Mouse (Mus musculus): ENCODE results near the gene Mrpl37.
A peak's percentile ranks its signal among the peaks of the same experiment; 100 is the strongest.
"Not testable (repeated sequence)": the region's sequence is repeated elsewhere in the genome, so short reads cannot be mapped to it uniquely, and the experiment has no call there.

Gene Mrpl37

DNA sequence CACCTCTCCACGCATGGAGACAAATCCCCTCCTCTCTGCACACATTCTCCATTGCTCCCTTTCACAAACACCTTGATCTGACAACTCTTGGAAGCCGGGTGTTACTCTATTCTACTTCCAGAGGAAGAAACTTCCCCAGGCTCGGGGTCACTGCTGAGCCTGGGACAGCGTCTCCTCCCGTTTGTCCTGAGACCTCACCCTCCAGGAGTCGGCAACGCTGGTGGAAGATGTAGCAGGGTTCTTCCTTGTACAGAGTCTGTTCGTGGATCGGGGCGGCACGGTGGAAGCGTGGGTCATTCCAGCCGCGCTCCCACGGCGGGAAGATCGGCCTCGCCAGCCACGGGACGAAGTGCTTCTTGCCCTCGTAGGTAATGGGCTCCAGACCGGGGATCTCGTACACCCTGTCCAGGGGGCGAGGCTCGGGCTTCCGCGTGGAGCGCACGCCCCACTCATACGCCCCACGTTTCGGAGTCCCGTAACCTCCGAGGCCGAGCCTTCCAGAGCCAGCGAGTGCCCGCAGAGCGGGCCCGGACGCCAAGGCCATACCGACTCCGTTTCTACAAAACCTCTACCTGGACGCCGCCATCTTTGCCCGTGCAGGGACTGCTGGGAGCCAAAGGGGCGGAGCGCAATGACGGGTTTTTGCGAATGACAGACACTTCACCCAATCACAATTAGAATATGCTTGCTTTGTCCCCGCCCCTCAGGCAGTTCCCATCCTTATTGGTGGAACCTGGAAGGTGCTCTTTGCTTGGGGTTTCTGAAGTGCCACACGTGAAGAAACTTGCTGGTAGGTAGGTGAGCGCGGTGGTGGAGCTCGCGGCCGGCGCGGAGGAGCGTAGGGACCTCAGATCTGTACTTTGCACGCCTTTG lies at the start of gene Mrpl37, which contains the start of gene Cyb5rl:
TSS of gene Mrpl37 (minus strand) at position 617 of the 873 bp plus-strand sequence.
TSS of gene Cyb5rl (plus strand) at position 737 of the 873 bp plus-strand sequence.
- peak; percentile 95 for DNase-seq (ENCODE audit: low spot score)

DNA sequence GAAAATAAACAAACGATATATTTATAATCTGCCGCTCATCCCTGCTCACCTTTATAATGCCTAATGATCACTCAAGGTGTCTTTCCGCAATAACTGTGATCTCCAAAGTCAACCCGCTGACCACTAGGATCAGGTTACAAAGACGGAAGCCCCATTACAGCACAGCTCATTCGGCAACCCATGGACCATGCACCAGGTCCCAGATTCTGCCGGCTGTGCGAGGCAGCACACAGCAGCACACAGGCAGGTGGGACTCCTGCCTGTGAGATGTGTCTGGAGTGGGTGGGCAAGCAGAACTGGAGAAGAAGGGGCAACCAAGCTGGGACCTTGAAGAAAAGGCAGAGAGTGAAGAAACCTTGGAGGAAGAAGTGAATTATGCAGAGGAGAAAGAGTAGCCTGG lies 47.6 kb upstream of the Mrpl37 start:
- DNase-seq (ENCODE audit: low spot score) = no peak

DNA sequence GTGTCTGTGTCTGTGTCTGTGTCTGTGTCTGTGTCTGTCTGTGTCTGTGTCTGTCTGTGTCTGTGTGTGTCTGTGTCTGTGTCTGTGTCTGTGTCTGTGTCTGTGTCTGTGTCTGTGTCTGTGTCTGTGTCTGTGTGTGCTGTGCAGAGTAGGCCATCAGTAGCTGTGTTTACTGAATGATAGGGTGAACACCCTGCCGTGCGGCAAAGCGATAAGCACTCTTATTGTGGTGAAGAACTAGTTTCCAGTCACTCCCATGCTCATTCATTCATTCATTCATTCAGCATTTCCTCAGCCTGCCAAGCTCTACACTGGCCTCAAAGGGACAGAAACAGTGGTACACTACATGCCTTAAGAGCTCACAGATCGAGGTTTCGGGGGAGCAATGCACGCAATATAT lies 42.5 kb upstream of the Mrpl37 start:
- DNase-seq (ENCODE audit: low spot score) = not testable (repeated sequence)

DNA sequence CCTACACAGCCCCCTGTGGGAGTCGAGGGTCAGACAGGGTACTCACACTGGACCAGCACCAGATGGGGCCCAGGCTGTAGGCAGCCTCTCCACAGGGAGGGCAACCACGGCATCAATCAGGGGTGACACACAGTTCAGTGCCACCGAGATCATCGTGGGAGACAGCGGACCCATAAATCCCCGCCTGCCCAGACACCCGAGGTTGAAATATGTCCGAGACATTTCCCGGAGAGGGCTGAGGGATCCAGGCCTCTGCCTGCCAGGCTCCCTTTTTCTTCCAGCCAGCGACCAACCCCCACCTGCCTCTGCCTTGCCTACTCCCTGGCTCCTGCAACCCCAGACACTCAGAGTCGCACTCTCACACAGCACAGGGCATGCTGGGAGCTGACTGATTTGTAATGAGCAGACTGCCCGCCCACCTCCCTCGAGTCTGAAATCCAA lies 41.6 kb upstream of the Mrpl37 start:
- DNase-seq (ENCODE audit: low spot score) = no peak

DNA sequence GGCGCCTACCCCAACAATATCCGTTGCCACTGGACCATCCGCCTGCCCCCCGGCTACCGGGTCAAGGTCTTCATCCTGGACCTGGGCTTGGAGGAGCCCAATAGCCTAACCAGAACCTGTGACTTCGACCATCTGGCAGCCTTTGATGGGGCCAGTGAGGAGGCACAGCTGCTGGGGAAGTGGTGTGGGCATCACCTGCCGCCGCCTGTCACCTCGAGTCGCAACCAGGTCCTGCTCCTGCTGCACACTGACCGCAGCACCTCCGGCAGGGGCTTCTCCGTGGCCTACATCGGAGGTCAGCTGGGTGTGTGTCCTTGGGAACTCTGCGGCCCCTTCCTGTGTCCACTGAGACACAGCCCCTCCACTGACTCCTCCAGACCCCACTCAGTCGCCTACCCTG lies 40.1 kb upstream of the Mrpl37 start:
- DNase-seq (ENCODE audit: low spot score) = no peak

DNA sequence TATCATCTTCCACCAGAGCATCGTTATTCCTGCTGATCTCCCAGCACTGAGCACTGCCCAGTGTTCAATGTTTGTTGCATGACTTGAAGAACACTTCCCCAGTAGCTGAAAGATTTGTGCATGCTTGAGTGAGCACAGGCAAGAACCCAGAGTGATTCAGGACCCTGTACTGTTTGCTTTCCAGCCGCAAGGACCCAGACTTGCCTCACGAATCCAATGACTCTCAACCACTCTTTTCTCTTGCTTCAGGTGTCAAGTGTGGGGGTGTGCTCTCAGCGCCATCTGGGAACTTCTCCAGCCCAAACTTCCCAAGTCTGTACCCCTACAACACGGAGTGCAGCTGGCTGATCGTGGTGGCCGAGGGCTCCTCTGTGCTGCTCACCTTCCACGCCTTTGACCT lies 35.6 kb upstream of the Mrpl37 start:
- DNase-seq (ENCODE audit: low spot score) = no peak

DNA sequence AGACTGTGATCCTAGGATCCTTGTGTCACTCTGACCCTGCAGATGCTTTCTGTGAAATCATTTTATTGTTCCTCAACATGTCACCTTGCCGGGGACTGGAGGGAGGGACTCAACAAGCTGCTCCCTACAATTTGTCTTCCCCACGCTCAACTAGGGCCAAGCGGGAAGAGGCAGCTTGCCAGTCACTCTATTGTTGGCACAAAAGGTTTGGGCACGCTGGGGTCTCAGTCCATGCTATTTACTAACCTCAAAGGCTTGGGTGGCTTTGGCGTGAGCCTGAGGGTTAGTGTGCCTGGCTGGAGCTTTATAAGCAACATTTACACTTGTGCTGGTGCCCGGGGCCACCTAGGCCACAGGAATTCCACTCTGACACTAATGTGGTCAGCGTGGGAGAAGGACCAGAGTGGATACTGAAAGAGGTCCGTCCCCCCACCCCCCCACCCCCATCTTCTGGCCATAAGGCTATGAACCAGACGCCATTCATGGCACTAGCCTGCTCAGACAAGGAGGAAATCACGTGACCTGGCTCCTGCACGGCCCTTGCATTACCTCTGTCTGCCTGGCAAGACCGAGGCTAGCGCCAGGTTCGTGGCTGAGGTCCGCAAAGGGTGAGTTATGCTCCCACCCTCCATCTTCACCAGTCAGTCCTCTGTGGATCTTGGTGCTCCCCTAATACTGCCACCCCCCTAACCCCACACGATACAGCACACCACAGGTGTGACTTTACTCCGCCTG lies 32.3 kb upstream of the Mrpl37 start:
- DNase-seq (ENCODE audit: low spot score) = no peak

DNA sequence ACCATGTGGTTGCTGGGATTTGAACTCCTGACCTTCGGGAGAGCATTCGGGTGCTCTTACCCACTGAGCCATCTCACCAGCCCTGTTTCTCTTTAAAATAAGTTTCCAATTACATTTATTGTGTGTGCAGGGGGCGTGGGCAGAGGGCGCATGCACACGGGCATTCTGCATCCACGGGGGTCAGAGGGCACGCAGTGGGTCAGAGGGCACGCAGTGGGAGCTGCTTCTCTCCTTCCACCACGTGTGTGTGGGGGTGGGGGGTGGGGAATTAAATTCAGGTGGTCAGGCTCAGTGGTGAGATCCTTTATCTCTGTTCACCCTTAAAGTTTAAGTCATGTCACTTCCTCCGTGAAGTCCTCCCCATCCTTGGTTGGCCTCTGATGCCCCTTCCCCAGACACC lies 31.7 kb upstream of the Mrpl37 start:
- no peak for DNase-seq (ENCODE audit: low spot score)

DNA sequence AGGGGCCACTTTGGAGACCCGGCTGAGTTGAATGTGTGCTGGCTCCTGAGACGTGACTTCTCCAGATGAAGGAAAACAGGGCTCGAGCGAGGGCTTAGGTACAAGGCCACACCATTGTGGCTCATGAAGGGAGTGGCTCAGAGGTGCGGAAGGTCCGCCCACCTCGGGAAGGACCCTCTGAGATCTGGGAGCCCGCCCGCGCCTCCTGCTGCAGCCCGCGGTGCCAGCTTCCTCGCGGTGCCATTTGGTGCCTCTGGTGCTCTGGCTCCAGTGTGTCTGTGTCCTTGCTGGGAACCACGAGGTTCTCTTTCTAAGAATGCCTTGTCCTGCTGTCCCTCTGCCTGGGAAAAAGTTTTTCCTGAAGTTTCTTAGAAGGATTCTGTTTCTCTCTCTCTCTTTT lies 31.2 kb upstream of the Mrpl37 start:
- no peak for DNase-seq (ENCODE audit: low spot score)

DNA sequence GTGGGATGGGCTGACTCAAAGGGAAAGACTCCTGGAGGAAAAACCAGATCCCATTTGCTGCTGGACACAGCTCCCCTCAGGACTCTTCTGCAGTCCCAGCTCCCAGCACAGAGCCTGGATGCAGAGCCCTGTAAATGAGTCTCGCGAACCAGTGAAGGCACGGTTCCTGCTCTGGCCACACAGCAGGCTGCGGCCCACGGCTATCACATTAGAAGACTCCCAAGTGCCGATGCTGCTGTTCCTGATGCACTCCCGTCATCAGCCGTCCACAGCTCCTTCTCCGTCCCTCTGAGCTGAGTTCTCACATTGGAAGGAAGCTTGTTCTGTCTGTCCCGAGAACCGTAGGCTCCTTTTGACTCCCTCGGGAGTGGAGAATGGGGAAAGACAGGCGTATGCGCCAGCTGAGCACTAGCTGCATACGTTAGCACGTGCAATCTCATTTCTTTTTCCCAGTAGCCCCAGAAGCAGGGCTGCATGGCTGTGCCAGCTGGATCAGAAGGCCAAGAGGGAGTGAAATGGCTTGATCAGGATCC lies 30.2 kb upstream of the Mrpl37 start, which contains the start of gene Cdcp2:
TSS of gene Cdcp2 (plus strand) at position 51 of the 533 bp plus-strand sequence.
- no peak for DNase-seq (ENCODE audit: low spot score)

DNA sequence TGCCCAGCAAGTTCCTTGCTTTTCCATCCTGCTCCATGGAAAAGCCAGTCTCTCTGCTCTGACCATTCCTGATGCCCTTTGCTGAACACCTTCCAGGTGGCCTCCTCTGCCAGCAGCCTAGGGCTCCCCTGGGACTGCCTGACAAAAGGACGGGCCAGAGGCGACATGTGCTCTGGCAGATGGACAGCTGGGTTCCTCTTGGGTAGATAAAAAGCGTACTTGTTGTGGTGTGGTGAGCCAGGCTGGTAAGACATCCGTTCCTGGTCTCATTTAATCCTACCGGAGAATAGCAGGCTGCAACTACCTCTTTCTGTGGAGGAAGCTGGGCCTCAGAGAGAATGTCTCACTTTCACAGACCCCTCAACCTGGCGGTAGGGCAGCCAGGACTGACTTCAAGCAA lies 29.4 kb upstream of the Mrpl37 start:
- no peak for DNase-seq (ENCODE audit: low spot score)

DNA sequence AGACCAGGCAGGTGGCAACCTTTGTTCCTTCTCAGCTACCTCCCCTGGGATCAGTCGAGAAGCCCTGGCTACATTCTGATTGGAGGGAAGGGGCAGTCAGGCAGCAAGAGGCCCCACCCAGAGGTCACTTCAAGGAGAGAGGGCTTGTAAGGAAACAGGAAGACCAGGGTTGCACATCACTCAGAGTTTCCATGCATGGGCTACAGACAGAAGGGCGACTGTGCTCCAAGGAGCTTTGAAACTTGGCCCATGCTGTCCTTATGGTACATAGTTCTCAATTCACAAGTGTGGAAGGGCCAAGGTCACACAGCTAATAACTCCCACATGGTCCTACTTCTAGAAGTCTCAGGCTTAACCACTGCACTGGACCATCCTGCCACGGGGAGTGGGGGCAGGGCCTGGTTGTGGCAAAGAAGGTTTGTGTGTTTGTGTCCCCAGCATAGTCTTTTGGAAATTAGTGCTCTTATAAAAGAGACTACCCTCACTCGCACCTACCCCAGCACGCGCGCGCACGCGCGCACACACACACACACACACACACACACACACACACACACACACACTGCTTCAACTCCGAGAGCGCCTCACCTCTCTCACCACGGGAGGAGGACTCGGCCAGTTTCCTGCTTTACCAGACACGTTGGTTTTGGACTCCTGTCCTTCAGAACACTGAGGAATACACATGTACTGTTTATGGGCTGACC lies 28.0 kb upstream of the Mrpl37 start:
- DNase-seq (ENCODE audit: low spot score) = no peak

DNA sequence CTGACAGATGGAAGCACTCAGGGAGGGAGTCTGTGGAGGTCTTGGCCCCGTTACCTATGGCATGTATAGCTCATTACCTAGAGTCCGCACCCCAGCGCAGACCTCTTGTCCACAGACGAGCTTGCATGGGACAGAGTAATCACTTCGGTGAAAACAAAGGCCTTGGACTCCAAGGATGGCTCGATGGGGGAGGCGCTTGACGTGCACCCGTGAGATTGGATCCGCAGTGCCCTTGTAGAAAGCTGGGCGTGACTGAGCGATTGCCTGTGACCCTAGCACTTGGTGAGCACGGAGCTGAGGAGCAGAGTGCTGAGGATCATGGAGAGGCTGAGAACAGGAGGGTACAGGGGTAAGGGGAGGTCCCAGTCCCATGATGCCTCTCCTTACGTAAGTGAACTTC lies 25.0 kb upstream of the Mrpl37 start:
- DNase-seq (ENCODE audit: low spot score) = no peak

DNA sequence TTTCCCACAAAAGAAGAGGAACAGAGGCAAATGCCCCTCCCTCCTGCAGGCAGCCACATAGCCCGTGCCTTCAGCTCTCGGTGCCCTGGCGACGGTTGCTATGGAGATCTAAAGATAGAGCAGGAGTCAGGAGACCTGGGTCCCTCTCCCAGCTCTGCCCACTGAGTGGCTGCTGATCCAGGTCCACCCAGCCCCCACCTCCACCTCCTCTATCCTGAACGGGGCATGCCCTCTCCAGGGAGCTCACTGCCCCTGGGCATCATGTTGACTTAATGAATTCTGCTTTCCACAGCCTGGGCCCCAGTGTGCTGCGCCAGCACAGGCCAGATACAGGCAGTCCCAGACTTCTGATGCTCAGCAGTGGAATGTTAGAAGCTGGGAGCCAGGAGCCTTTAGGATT lies 18.2 kb upstream of the Mrpl37 start:
- no peak for DNase-seq (ENCODE audit: low spot score)

DNA sequence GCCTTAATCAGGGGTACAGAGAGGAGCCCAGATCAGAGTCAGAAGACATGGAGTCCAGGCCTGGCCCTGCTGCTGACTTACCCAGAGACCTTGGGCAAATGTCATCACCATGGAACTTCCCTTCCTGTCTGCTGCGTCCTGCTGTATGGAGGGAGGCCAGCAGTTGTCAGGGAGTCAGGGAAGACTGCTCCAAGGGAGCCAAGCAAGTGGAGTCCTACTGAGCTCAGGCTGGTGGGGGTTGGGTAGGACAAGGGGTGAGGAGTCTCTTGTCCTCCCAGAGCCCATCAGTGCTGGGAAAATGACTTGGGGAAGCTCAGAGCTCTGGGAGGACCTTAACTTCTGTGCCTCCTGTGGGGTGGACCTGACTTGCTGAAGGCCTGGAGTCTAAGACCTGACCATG lies 17.7 kb upstream of the Mrpl37 start:
- DNase-seq (ENCODE audit: low spot score) = no peak

DNA sequence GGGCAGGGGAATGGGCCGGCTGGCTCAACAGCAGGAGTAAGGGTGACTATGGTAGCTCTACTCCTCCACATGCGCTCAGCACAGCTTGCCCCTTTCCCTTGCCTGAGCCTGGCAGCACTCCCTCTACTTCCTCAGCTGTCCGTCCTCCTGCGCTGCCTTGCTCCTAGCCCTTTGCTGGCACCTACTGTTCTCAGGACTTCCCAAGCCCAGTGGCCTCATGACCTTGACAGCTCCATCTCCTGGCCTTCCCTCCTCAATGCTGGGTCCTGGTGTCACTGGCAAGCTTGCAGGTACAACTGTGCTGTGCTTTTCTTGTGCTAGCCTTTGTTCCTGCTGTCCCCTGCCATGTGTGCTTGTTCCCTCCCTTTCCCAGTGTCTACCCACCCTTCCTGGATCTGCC lies 16.5 kb upstream of the Mrpl37 start:
- no peak for DNase-seq (ENCODE audit: low spot score)

DNA sequence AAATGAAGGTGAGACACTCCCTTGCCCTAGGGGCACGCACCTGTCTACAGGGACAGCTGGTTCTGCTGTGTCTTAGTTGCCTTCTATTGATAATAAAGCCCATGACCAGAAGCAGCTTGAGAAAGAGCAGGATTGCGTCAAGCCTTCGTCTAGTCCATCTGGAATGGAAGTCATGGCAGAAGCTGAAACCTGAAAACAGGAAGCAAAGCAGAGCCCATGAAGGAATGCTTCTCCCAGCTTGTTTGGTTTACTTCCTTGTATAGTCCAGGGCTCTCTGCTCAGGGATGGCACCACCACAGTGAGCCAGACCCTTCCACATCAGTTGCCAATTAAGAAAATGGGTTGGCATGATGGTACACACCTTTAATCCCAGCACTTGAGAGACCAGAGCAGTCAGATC lies 15.5 kb upstream of the Mrpl37 start:
- no peak for DNase-seq (ENCODE audit: low spot score)

DNA sequence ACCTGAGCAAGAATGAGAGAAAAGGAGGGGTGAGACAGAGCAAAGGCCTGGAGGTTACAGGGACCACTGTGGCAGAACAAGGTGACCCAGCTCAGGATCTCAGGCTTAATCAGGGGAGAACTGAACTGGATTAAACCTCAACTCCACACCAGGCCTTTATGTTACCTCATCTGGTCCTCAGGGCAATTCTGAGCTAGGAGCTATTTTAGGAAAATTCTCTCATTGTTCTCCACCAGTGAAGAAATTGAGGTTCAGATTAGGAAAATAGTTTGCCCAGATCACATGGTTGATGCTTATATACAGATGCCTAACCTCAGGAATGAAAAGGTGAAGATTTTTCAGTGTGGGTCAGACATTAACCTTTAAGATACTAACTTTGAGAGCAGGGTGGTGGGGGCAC lies 13.0 kb upstream of the Mrpl37 start:
- DNase-seq (ENCODE audit: low spot score) = no peak

DNA sequence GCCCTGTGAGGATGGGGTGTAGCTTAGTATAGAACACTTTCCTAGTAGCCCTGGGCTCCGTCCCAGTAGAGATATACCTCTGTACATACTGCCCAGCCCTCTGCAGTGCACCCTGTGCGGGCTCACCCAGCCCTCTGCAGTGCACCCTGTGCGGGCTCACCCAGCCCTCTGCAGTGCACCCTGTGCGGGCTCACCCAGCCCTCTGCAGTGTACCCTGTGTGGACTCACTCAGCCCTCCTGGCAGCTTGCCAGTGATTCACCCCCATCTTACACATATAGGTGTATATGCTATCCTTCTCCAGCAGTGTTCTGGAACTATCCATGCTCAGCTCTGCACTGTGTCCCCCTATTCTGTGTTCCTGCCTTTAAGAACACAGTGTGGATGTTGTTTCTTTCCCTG lies 12.2 kb upstream of the Mrpl37 start:
- DNase-seq (ENCODE audit: low spot score) = no peak

DNA sequence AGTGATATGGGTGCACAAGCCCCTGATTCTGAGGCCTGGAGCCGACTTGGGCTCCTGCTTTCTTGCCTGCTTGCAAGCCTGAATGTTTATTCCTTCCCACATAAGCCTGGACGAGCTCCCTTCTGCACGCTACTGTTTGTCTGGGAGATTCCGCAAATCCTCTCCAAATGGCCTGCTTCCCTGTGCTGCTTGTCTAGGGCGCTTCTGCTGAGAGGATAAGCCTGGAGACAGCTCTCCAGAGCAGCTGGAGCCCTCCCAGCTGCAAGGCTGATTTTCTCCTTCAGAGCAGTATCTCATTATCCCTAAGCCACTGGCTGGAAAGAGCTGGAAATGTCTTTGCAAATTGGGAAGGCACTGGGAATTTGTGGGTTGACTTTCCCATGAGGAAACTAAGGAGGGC lies 8.8 kb upstream of the Mrpl37 start:
- peak; percentile 38 for DNase-seq (ENCODE audit: low spot score)

DNA sequence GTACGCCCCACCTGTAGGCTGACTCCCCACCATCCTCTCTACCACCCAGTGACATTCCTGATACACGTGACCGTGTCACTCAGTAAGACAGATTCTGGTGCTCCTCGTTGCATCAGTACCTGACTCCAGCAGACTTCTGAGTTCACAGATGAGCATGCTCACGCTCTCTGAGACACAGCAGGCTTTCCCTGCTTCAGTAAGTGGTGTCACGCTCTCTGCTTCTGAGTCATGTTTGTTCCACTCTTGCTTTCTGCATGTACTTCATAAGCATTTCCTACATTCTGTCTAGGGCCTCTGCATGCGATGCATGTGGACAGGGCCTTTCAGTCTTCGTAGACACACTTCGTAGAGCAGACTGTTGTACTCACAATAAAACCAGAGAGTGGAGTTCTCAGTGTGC lies 5.7 kb upstream of the Mrpl37 start:
- no peak for DNase-seq (ENCODE audit: low spot score)

DNA sequence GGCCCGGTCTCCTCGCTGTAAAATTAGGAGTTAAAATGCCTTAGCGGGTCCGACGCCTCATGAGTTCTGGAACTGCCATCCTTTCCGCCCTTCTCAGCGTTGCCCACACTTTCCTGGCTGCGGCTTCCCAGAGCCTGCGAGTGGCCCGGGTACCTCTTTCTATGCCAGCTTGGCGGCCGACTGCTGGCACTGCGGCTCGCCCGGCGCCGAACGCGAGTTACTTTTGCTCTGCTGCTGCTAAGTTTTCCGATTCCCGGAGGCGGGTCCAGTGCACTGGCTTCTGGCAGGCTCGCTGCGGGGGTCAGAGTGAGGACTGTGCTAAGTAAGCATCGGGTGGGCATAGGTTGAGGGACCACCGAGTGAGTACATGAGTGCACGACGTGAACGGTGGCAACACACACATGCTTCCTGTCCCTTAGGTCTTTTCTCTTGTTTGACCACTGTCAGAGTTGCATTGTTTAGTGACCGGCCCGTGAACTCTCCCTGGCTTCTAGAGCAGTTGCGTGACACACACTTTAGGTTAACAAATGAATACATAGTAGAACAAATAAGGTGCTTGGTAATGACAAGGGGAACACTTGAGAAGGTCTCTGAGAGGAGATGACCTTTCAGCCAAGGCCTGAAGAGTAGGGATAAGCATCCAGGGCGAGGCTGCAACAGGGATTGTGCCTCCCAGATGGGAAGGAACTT lies 628 bp upstream of the Mrpl37 start:
- peak; percentile 25 for DNase-seq (ENCODE audit: low spot score)
